8 mouse cellular contexts compared by ENCODE assay signal in genomic region chr14:8215208-8215778, GRCm38 (mm10). TPM values are rescaled to one million over a fixed set of nuclear protein-coding genes. Genes with fewer than 3 reads are reported as not detected.
DNase-seq lines count a peak whose midpoint lies in the region; ATAC-seq lines count a peak whose summit lies in the region.

No protein-coding gene starts in this region.

- H3K4me3 ChIP-seq in forebrain, embryonic 15.5 days: peak overlapping the region; percentile 62

- peaks cover 42% of the 10 kb centered on the region for H3K4me1 ChIP-seq in forebrain, embryonic 15.5 days

- H3K9ac ChIP-seq in forebrain, embryonic 15.5 days (replicated peaks): 0 out of 2 replicates have a peak overlapping the region, but pooled peaks have one; percentile 18

- H3K27ac ChIP-seq in forebrain, embryonic 15.5 days (replicated peaks): no peak overlapping the region

- WGBS in forebrain, embryonic 15.5 days: 13% methylated on average over 21 of the region's 21 CpGs

- no peaks in the 10 kb centered on the region for H3K9me3 ChIP-seq in forebrain, embryonic 15.5 days

- ATAC-seq in forebrain, embryonic 15.5 days (replicated peaks): no peak
- no peak for ATAC-seq in granulocyte monocyte progenitor cell, adult 5-6 weeks (replicated peaks; ENCODE audit: poor library complexity, severe bottlenecking)

- no peaks in the 10 kb centered on the region for H3K27me3 ChIP-seq in forebrain, embryonic 15.5 days

- DNase-seq in embryo, embryonic 10 days (ENCODE audit: low spot score): peak; percentile 44
- no peak for DNase-seq in embryo, embryonic 9.5 days (ENCODE audit: extremely low spot score)
- peak; percentile 69 for DNase-seq in ZHBTc4 (ENCODE audit: low read depth, low spot score)
- peak; percentile 48 to 61 for DNase-seq in kidney, postnatal 25 days
- peak; percentile 40 for DNase-seq in neural tube, embryonic 10.5 days (ENCODE audit: extremely low spot score, low spot score)
- no peak for DNase-seq in gastrocnemius, postnatal 36 days

- intact Hi-C loops in gastrocnemius, postnatal 36 days (cut with DNase I): no loop called here

- no peaks in the 10 kb centered on the region for H3K36me3 ChIP-seq in forebrain, embryonic 15.5 days

- H3K4me2 ChIP-seq in forebrain, embryonic 15.5 days (replicated peaks): peak overlapping the region; percentile 65

RNA-seq across cellular contexts. Expression of gene Kctd6, which starts 1.4 kb away (rescaled TPM):
- polyA plus RNA-seq in forebrain, embryonic 15.5 days (2015; fragmentation: Nextera tagmentation; extraction: Ambion mirVana): 15.7 and 25.1 TPM in 2 replicates
- total RNA-seq in gastrocnemius, postnatal 36 days (2021): 1 to 10 TPM; 5.7 to 7.7 TPM
- total RNA-seq in granulocyte monocyte progenitor cell, adult 5-6 weeks (2014; fragmentation: Nextera tagmentation): 6.6 and 12.7 TPM in 2 replicates
- 6.2 and 6.6 TPM in 2 replicates for total RNA-seq in granulocyte monocyte progenitor cell, adult 5-6 weeks (2017)

RNA-seq across cellular contexts. Expression of gene Pdhb, which starts 42.5 kb away (rescaled TPM):
- 235 and 239 TPM in 2 replicates for polyA plus RNA-seq in forebrain, embryonic 15.5 days (2015; fragmentation: Nextera tagmentation; extraction: Ambion mirVana)
- 100 to 1,000 TPM; 307 to 316 TPM for total RNA-seq in gastrocnemius, postnatal 36 days (2021)
- 102 and 123 TPM in 2 replicates for total RNA-seq in granulocyte monocyte progenitor cell, adult 5-6 weeks (2014; fragmentation: Nextera tagmentation)
- total RNA-seq in granulocyte monocyte progenitor cell, adult 5-6 weeks (2017): 143 and 158 TPM in 2 replicates

RNA-seq across cellular contexts. Expression of gene Acox2, which starts 43.9 kb away (rescaled TPM):
- not detected in 2 replicates for polyA plus RNA-seq in forebrain, embryonic 15.5 days (2015; fragmentation: Nextera tagmentation; extraction: Ambion mirVana)
- total RNA-seq in gastrocnemius, postnatal 36 days (2021): under 1 TPM in 1 of 2 experiments, not detected in 1; 0.37 TPM
- total RNA-seq in granulocyte monocyte progenitor cell, adult 5-6 weeks (2014; fragmentation: Nextera tagmentation): not detected in 2 replicates
- total RNA-seq in granulocyte monocyte progenitor cell, adult 5-6 weeks (2017): not detected in 2 replicates

Comparison
In these comparisons a context has a peak if more than half of its experiments do, and no peak if none do; other contexts are left out.
1. DNase-seq: peak in embryo, embryonic 10 days (single experiment), ZHBTc4 (single experiment), kidney, postnatal 25 days (2 of 2) and neural tube, embryonic 10.5 days (single experiment); none in embryo, embryonic 9.5 days (single experiment) and gastrocnemius, postnatal 36 days (0 of 2).